Mouse (Mus musculus): ENCODE data around the gene Dact2. TPM values are rescaled to one million over a fixed set of nuclear protein-coding genes. Genes with fewer than 3 reads are reported as not detected.

Gene Dact2
- polyA plus RNA-seq (2015; fragmentation: Nextera tagmentation; extraction: Ambion mirVana) = 2.5 and 2.6 TPM in 2 replicates

DNA sequence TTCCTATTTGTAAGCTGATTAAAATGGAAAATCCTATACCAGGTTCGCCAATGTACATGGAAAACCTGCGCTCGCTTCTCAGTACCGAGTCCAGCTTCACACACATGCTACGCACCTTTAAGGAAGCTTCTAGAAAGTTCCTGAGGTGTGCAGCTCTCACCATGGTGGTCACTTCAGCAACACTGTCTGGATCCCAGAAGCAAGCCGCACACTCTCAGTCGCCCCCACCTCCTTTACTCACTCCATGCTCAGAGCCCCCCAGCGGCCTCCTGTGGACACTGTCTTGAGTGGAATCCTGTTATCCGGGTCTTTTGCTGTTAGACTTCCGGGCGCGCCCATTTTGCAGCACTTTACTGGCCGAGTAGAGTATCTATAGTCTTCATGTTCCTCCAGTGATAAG lies at the start of gene Dact2:
Dact2 (minus strand) TSS at position 244 of the 400 bp plus-strand sequence.
- Histone ChIP-seq H3K4me2 (replicated peaks; ENCODE audit: low read depth, low read length) (peak within 1 kb of the TSS; percentile 71), H3K9me3 (ENCODE audit: low read length) (no peaks in the 10 kb centered on the region), H3K4me3 (ENCODE audit: low read depth, low read length) (peak within 1 kb of the TSS; percentile 53), H3K27ac (ENCODE audit: low read length) (peak within 1 kb of the TSS; percentile 62; the same call in 1 of the 2 replicates), H3K4me1 (ENCODE audit: insufficient read depth, low read depth, low read length) (no peaks in the 10 kb centered on the region), H3K27me3 (replicated peaks; ENCODE audit: insufficient read depth, low read length) (peaks cover 29% of the 10 kb centered on the region), H3K9ac (replicated peaks; ENCODE audit: low read depth) (peak within 1 kb of the TSS; percentile 29; the same call in 1 of the 2 replicates), H3K36me3 (ENCODE audit: insufficient read depth, low read length) (no peaks in the 10 kb centered on the region)
- DNase-seq (ENCODE audit: low spot score) (peak; percentile 56), ATAC-seq (peak; percentile 66)
- no peak for TF ChIP-seq EP300 (IDR thresholded peaks at IDR 0.05)
- TF ChIP-seq CTCF (IDR thresholded peaks at IDR 0.05) = peak; percentile 54
- 30% methylated on average over 13 of the region's 13 CpGs for WGBS

- no peak for ATAC-seq
- Histone ChIP-seq H3K4me3 (ENCODE audit: low read depth, low read length) (no peak overlapping the region), H3K4me1 (ENCODE audit: insufficient read depth, low read depth, low read length) (no peaks in the 10 kb centered on the region), H3K27me3 (replicated peaks; ENCODE audit: insufficient read depth, low read length) (no peaks in the 10 kb centered on the region), H3K27ac (ENCODE audit: low read length) (no peak overlapping the region), H3K9ac (replicated peaks; ENCODE audit: low read depth) (no peak overlapping the region), H3K9me3 (ENCODE audit: low read length) (no peaks in the 10 kb centered on the region), H3K36me3 (ENCODE audit: insufficient read depth, low read length) (no peaks in the 10 kb centered on the region), H3K4me2 (replicated peaks; ENCODE audit: low read depth, low read length) (no peak overlapping the region)
- WGBS = 32% methylated on average over 7 of the region's 7 CpGs
- DNase-seq (ENCODE audit: low spot score) = peak; percentile 47
- no peak for TF ChIP-seq EP300 (IDR thresholded peaks at IDR 0.05)
- TF ChIP-seq CTCF (IDR thresholded peaks at IDR 0.05) = no peak
Measured at GRCm38 (mm10) chr17:14252456-14252855, 48.4 kb upstream of the Dact2 start.

DNA sequence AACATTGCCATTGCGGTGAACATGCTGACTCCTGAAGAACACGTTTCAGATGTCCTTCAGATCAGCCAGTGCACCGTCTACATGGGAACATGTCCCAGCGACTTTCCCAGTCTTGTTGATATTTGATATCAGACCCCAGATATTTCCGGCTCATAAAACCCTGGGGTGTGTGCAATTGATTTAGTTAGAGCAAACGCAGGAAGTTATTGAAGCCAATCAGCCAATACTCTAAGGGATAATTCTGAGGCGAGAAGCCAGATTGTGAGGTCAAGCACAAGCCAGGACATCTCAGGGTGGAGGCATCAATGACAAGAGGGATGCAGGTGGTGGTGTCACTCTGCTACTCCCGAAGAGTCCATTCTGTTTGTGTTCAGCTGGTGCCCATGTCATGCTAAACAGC lies 46.3 kb upstream of the Dact2 start:
- no peaks in the 10 kb centered on the region for H3K4me1 ChIP-seq (ENCODE audit: insufficient read depth, low read depth, low read length)
- DNase-seq (ENCODE audit: low spot score) = no peak
- no peaks in the 10 kb centered on the region for H3K36me3 ChIP-seq (ENCODE audit: insufficient read depth, low read length)
- H3K4me3 ChIP-seq (ENCODE audit: low read depth, low read length) = no peak overlapping the region
- no peak for TF ChIP-seq CTCF (IDR thresholded peaks at IDR 0.05)
- no peak for TF ChIP-seq EP300 (IDR thresholded peaks at IDR 0.05)
- no peaks in the 10 kb centered on the region for H3K27me3 ChIP-seq (replicated peaks; ENCODE audit: insufficient read depth, low read length)
- no peak overlapping the region for H3K4me2 ChIP-seq (replicated peaks; ENCODE audit: low read depth, low read length)
- H3K27ac ChIP-seq (ENCODE audit: low read length) = no peak overlapping the region
- no peak for ATAC-seq
- H3K9me3 ChIP-seq (ENCODE audit: low read length) = no peaks in the 10 kb centered on the region
- 82% methylated on average over 8 of the region's 8 CpGs for WGBS
- H3K9ac ChIP-seq (replicated peaks; ENCODE audit: low read depth) = no peak overlapping the region

DNA sequence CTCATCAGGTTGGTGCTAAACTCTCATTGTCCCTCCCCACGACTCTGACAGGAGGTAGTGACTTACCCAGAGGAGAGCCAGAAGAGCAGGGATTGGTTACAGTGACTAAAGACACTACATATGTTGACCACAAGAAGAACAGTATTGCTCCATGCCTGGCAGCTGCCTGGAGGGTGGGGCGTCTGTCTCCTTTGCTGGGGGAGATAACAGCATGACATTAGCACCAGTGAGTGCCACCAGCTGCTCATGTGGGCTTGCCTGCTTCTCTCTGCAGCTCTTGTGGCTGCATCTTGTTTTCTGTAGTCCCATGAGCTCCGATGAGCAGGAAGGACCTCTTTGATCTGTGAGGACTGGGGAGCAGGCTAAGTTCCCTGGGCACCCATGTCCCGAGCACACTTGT lies 45.5 kb upstream of the Dact2 start:
- H3K36me3 ChIP-seq (ENCODE audit: insufficient read depth, low read length) = no peaks in the 10 kb centered on the region
- H3K9me3 ChIP-seq (ENCODE audit: low read length) = no peaks in the 10 kb centered on the region
- no peaks in the 10 kb centered on the region for H3K27me3 ChIP-seq (replicated peaks; ENCODE audit: insufficient read depth, low read length)
- TF ChIP-seq EP300 (IDR thresholded peaks at IDR 0.05) (peak; percentile 45; the same call in 1 of the 2 replicates), CTCF (IDR thresholded peaks at IDR 0.05) (no peak)
- ATAC-seq = peak; percentile 89
- no peak overlapping the region for H3K27ac ChIP-seq (ENCODE audit: low read length)
- peak; percentile 86 for DNase-seq (ENCODE audit: low spot score)
- no peak overlapping the region for H3K4me3 ChIP-seq (ENCODE audit: low read depth, low read length)
- no peak overlapping the region for H3K9ac ChIP-seq (replicated peaks; ENCODE audit: low read depth)
- no peak overlapping the region for H3K4me2 ChIP-seq (replicated peaks; ENCODE audit: low read depth, low read length)
- WGBS = 39% methylated on average over 4 of the region's 4 CpGs
- H3K4me1 ChIP-seq (ENCODE audit: insufficient read depth, low read depth, low read length) = no peaks in the 10 kb centered on the region

DNA sequence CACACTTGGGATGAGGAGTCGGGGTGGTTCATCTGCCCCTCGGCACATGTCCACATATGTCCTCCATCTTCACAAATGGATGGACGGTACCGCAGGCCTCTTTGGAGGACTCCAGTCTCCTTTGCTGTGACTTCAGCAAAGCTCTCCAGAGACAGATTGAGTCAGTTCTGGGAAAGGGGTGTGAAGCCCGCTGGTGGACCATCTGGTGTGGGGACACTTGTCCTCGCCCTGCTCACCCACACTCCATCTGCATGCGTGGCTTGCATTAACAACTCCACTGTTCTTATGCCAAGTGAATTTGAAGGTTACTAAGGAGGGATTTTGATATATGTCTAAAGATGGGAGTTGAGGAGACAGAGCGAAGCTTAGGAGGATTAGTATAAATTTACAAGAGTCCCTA lies 43.8 kb upstream of the Dact2 start:
- Histone ChIP-seq H3K27me3 (replicated peaks; ENCODE audit: insufficient read depth, low read length) (no peaks in the 10 kb centered on the region), H3K9ac (replicated peaks; ENCODE audit: low read depth) (no peak overlapping the region), H3K4me1 (ENCODE audit: insufficient read depth, low read depth, low read length) (no peaks in the 10 kb centered on the region), H3K9me3 (ENCODE audit: low read length) (no peaks in the 10 kb centered on the region), H3K36me3 (ENCODE audit: insufficient read depth, low read length) (no peaks in the 10 kb centered on the region), H3K4me3 (ENCODE audit: low read depth, low read length) (no peak overlapping the region), H3K27ac (ENCODE audit: low read length) (no peak overlapping the region), H3K4me2 (replicated peaks; ENCODE audit: low read depth, low read length) (no peak overlapping the region)
- TF ChIP-seq CTCF (IDR thresholded peaks at IDR 0.05) (no peak), EP300 (IDR thresholded peaks at IDR 0.05) (no peak)
- ATAC-seq (no peak), DNase-seq (ENCODE audit: low spot score) (no peak)
- WGBS = 89% methylated on average over 8 of the region's 8 CpGs

DNA sequence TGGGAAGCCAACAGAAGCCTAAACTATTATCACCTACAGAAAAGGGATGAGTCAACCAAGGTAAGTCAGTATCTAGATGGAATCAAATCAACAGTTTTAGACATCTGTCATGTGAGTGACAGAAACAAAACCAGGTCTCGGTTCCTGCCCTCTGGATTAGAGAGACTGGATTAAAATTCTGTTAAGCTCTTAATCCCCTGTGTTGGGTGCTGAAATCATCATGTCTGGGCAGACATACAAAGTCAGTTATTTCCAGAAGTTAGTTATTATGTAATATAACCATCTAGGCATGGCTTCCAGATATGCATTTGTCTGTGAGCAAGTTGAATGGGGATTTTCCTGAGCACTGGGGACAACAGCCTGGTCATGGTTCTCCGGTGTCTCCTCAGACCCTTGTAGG lies 42.2 kb upstream of the Dact2 start:
- DNase-seq (ENCODE audit: low spot score) (no peak), ATAC-seq (no peak)
- Histone ChIP-seq H3K4me2 (replicated peaks; ENCODE audit: low read depth, low read length) (no peak overlapping the region), H3K27ac (ENCODE audit: low read length) (no peak overlapping the region), H3K36me3 (ENCODE audit: insufficient read depth, low read length) (no peaks in the 10 kb centered on the region), H3K9me3 (ENCODE audit: low read length) (no peaks in the 10 kb centered on the region), H3K4me3 (ENCODE audit: low read depth, low read length) (no peak overlapping the region), H3K4me1 (ENCODE audit: insufficient read depth, low read depth, low read length) (no peaks in the 10 kb centered on the region), H3K9ac (replicated peaks; ENCODE audit: low read depth) (no peak overlapping the region), H3K27me3 (replicated peaks; ENCODE audit: insufficient read depth, low read length) (no peaks in the 10 kb centered on the region)
- TF ChIP-seq CTCF (IDR thresholded peaks at IDR 0.05) (no peak), EP300 (IDR thresholded peaks at IDR 0.05) (no peak)
- WGBS = 97% methylated on average over 2 of the region's 2 CpGs

Measured in lung, postnatal 0 days (tissue).